Mouse (Mus musculus) embryonic facial prominence, embryonic 10.5 days (tissue): ENCODE data around the gene Mprip. TPM values are rescaled to one million over a fixed set of nuclear protein-coding genes. Genes with fewer than 3 reads are reported as not detected.

Source experiments
- DNase-seq: peaks from one replicate; pipeline ENCODE4 v3.0.0-alpha.2; 2017; ENCODE audit warnings: low spot score
- H3K27ac ChIP-seq: fragments of 300-500 bp; sonication (generic); replicated peaks from 2 replicates; pipeline ENCODE4 v1.5.1; 2016; ENCODE audit warnings: mild to moderate bottlenecking
- H3K27me3 ChIP-seq: fragments of 300-500 bp; sonication (generic); replicated peaks from 2 replicates; pipeline ENCODE4 v1.6.1; 2016; ENCODE audit warnings: low read depth, mild to moderate bottlenecking; ENCODE audit not compliant: poor library complexity, severe bottlenecking
- H3K36me3 ChIP-seq: fragments of 300-500 bp; sonication (generic); replicated peaks from 2 replicates; pipeline ENCODE4 v1.6.1; 2016; ENCODE audit warnings: mild to moderate bottlenecking, moderate library complexity
- H3K4me1 ChIP-seq: fragments of 300-500 bp; sonication (generic); 2 replicates; pipeline ENCODE4 v1.6.1; 2016
- H3K4me3 ChIP-seq: fragments of 300-500 bp; sonication (generic); 2 replicates; pipeline ENCODE4 v1.5.1; 2016; ENCODE audit warnings: mild to moderate bottlenecking, moderate library complexity
- H3K9me3 ChIP-seq: fragments of 300-500 bp; sonication (generic); 2 replicates; pipeline ENCODE4 v1.6.1; 2016; ENCODE audit warnings: mild to moderate bottlenecking
- WGBS: fragments of 180-500 bp; shearing (Covaris S2); methylation state at CpG from one replicate; pipeline ENCODE4 v1.1.7; 2016; 5-methylcytosine and 5-hydroxymethylcytosine counted together
- polyA plus RNA-seq: library from polyadenylated mRNA; unstranded; fragments of >200 nt; fragmentation: Nextera tagmentation; extraction: Ambion mirVana; gene quantifications from 2 replicates; pipeline ENCODE4 v1.2.1, GENCODE M21; 2016

The Mprip gene
- polyA plus RNA-seq, 1 experiment from 2014 or later: 40.8 TPM

GRCm38 (mm10) chr11:59815482-59816065 lies 154.5 kb downstream of the Mprip start:
- Histone ChIP-seq H3K4me3 (no peak overlapping the region), H3K36me3 (peaks cover 53% of the 10 kb centered on the region), H3K9me3 (no peaks in the 10 kb centered on the region), H3K4me1 (peaks cover 24% of the 10 kb centered on the region), H3K27ac (no peak overlapping the region), H3K27me3 (no peaks in the 10 kb centered on the region)
- 86% methylated on average over 6 of the region's 6 CpGs for WGBS
- no peak for DNase-seq

DNA sequence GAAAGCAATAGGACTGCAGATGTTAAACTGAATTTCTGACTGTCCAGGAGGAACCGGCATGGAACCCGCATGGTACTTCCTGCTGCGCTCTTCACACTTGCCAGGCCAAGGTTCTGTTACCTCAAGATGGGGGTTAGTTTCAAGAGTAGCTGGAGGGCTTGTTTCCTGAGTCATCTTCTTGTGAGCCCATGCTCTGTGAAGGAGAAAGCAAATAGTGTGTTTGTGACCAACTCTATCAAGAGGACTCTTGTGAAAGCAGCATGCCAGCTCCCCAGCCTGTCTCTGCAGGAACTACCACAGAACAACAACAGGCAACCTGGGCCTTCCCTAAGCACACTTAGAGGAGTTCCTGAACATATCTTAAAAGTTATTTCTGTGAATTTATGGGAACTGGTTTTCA lies 156.8 kb downstream of the Mprip start:
- Histone ChIP-seq H3K4me3 (no peak overlapping the region), H3K27ac (no peak overlapping the region), H3K9me3 (no peaks in the 10 kb centered on the region), H3K36me3 (peaks cover 76% of the 10 kb centered on the region), H3K27me3 (no peaks in the 10 kb centered on the region), H3K4me1 (peaks cover 12% of the 10 kb centered on the region; the same call in 1 of the 2 replicates)
- WGBS: 94% methylated on average over 3 of the region's 3 CpGs
- DNase-seq: no peak

- peaks cover 100% of the 10 kb centered on the region for H3K36me3 ChIP-seq
- no peaks in the 10 kb centered on the region for H3K27me3 ChIP-seq
- H3K27ac ChIP-seq: no peak overlapping the region
- H3K9me3 ChIP-seq: no peaks in the 10 kb centered on the region
- H3K4me3 ChIP-seq: no peak overlapping the region
- DNase-seq: no peak
- H3K4me1 ChIP-seq: no peaks in the 10 kb centered on the region
- 95% methylated on average over 3 of the region's 3 CpGs for WGBS
Observed at GRCm38 (mm10) chr11:59821625-59822024, 160.5 kb downstream of the Mprip start.

Other genes with a start within 250 kb of the Mprip start
- gene Jmjd4, start 211.3 kb upstream of the Mprip start, polyA plus RNA-seq: 19.1 and 19.6 TPM in 2 replicates
- 128 and 134 TPM in 2 replicates for gene Snap47, start 210.1 kb upstream of the Mprip start, polyA plus RNA-seq
- 8.6 and 9.3 TPM in 2 replicates for gene Zfp867, start 188.8 kb upstream of the Mprip start, polyA plus RNA-seq
- 37.2 and 39.3 TPM in 2 replicates for gene Zkscan17, start 134.6 kb upstream of the Mprip start, polyA plus RNA-seq
- 0.14 and 0.16 TPM in 2 replicates for gene Nlrp3, start 119.7 kb upstream of the Mprip start, polyA plus RNA-seq
- 0.06 TPM in 1 of 2 replicates, not detected in the other for gene Olfr222, start 85.1 kb upstream of the Mprip start, polyA plus RNA-seq
- not detected in 2 replicates for gene Olfr223, start 68.0 kb upstream of the Mprip start, polyA plus RNA-seq
- gene Pld6, start 126.3 kb downstream of the Mprip start, polyA plus RNA-seq: 4.7 TPM in 2 replicates
- gene Flcn, start 148.7 kb downstream of the Mprip start, polyA plus RNA-seq: 34.2 and 35.1 TPM in 2 replicates
- gene Nt5m, start 178.1 kb downstream of the Mprip start, polyA plus RNA-seq: 34.3 and 37.3 TPM in 2 replicates
- 224 and 231 TPM in 2 replicates for gene Cops3, start 178.5 kb downstream of the Mprip start, polyA plus RNA-seq